Mouse (Mus musculus) heart, adult 2 months (tissue): ENCODE data around the gene Fubp1. TPM values are rescaled to one million over a fixed set of nuclear protein-coding genes. Genes with fewer than 3 reads are reported as not detected.

Experiments
- DNase-seq, 2 experiments: peaks; one replicate each; pipeline ENCODE4 v3.0.0; 2021
- H3K27ac ChIP-seq: fragments of 200-600 bp; 2 replicates; pipeline ENCODE4 v1.8.1; 2022
- H3K27me3 ChIP-seq: fragments of 200-500 bp; 2 replicates; pipeline ENCODE4 v1.6.1; 2012; ENCODE audit warnings: mild to moderate bottlenecking, low read length, inconsistent platforms, mixed read lengths; ENCODE audit not compliant: control insufficient read depth, insufficient read depth
- H3K36me3 ChIP-seq: fragments of 200-500 bp; 2 replicates; pipeline ENCODE4 v1.6.1; 2012; ENCODE audit warnings: low read length, inconsistent platforms; ENCODE audit not compliant: control insufficient read depth, insufficient read depth
- H3K4me1 ChIP-seq: fragments of 200-500 bp; 2 replicates; pipeline ENCODE4 v1.6.1; 2011; ENCODE audit warnings: low read length; ENCODE audit not compliant: control insufficient read depth, insufficient read depth
- H3K4me3 ChIP-seq: fragments of 200-600 bp; 2 replicates; pipeline ENCODE4 v1.8.1; 2022
- H3K79me2 ChIP-seq: fragments of 200-500 bp; replicated peaks from 2 replicates; pipeline ENCODE4 v1.6.1; 2012; ENCODE audit warnings: mild to moderate bottlenecking, inconsistent platforms, low read length, moderate library complexity, mixed read lengths; ENCODE audit not compliant: control insufficient read depth, insufficient read depth
- H3K9ac ChIP-seq: fragments of 200-500 bp; 2 replicates; pipeline ENCODE4 v1.6.1; 2012; ENCODE audit warnings: low read depth, mild to moderate bottlenecking, control low read depth, inconsistent platforms, low read length, mixed read lengths
- CTCF ChIP-seq: fragments of 200-600 bp; IDR thresholded peaks from 2 replicates; pipeline ENCODE4 v1.8.1; 2022; ENCODE audit warnings: antibody characterized with exemption, mild to moderate bottlenecking, moderate library complexity
- EP300 ChIP-seq: fragments of 200-500 bp; IDR thresholded peaks from 2 replicates; pipeline ENCODE4 v1.6.1; 2011; ENCODE audit warnings: low read depth, low read length, control low read depth; ENCODE audit not compliant: insufficient read depth
- POLR2A ChIP-seq: fragments of 200-500 bp; IDR thresholded peaks from 2 replicates; pipeline ENCODE4 v1.6.1; 2011; ENCODE audit warnings: mild to moderate bottlenecking, low read depth, low read length, control low read depth; ENCODE audit not compliant: insufficient read depth
- WGBS: fragments of 180-500 bp; shearing (Covaris S2); methylation state at CpG from one replicate; pipeline ENCODE4 v1.1.7; 2018; 5-methylcytosine and 5-hydroxymethylcytosine counted together
- intact Hi-C: fragments of 180-260 bp; cut with DNase I; formaldehyde crosslinking; loops from one replicate; pipeline ENCODE4 v1.15.1; 2025
- polyA plus RNA-seq: library from polyadenylated mRNA; depleted of rRNA; stranded (reverse); fragments of >200 nt; gene quantifications from 2 replicates; pipeline ENCODE4 v1.2.3, GENCODE M21; 2012
- total RNA-seq, 2 experiments: library from RNA; stranded (reverse); gene quantifications; 2 replicates each; pipeline ENCODE4 v1.2.3; 2021

The Fubp1 gene
- total and polyA plus RNA-seq, 3 experiments, result 39.4 to 58.0 (median 54.2) TPM

GRCm38 (mm10) chr3:152172322-152172935, 37.8 kb upstream of the Fubp1 start:
- Histone ChIP-seq H3K4me3 (no peak overlapping the region), H3K27me3 (no peaks in the 10 kb centered on the region), H3K9ac (no peak overlapping the region), H3K79me2 (no peaks in the 10 kb centered on the region), H3K36me3 (no peaks in the 10 kb centered on the region), H3K27ac (no peak overlapping the region), H3K4me1 (no peaks in the 10 kb centered on the region)
- no peak for TF ChIP-seq CTCF
- TF ChIP-seq EP300, result no peak
- no peak for TF ChIP-seq POLR2A
- DNase-seq, result no peak
- 79% methylated on average over 7 of the region's 7 CpGs for WGBS
- intact Hi-C loops, result no loop called here

DNA sequence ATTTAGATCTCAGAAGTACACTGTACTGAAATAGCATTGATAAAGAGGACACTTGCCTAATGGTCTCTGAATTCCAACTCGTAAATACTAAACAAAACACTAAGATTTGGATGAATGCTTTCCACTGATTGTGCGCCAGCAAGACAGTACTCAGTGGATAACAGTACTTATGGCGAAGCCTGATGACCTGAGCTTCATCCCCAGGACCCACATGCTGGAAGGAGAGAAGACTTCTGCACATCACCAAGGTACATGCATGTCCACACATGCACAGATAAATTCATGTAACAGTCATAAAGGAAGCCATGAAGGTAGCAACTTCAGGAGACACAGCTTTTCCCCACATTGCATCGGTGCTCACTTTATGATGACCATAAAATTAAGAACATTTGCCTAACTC, 31.4 kb upstream of the Fubp1 start:
- intact Hi-C loops, result no loop called here
- no peaks in the 10 kb centered on the region for H3K4me1 ChIP-seq
- H3K4me3 ChIP-seq, result no peak overlapping the region
- TF ChIP-seq EP300 (no peak), CTCF (no peak), POLR2A (no peak)
- H3K9ac ChIP-seq, result no peak overlapping the region
- no peaks in the 10 kb centered on the region for H3K27me3 ChIP-seq
- no peak overlapping the region for H3K27ac ChIP-seq
- no peak for DNase-seq
- peaks cover 3% of the 10 kb centered on the region for H3K36me3 ChIP-seq
- H3K79me2 ChIP-seq, result no peaks in the 10 kb centered on the region
- WGBS, result 82% methylated on average over 4 of the region's 4 CpGs

- Histone ChIP-seq H3K27me3 (no peaks in the 10 kb centered on the region), H3K4me3 (no peak overlapping the region), H3K36me3 (peaks cover 3% of the 10 kb centered on the region), H3K9ac (no peak overlapping the region), H3K4me1 (no peaks in the 10 kb centered on the region), H3K79me2 (no peaks in the 10 kb centered on the region), H3K27ac (no peak overlapping the region)
- 30% methylated on average over 1 of the region's 1 CpGs for WGBS
- DNase-seq, result no peak
- intact Hi-C loops, result no loop called here
- TF ChIP-seq POLR2A, result no peak
- no peak for TF ChIP-seq EP300
- TF ChIP-seq CTCF, result no peak
Observed at GRCm38 (mm10) chr3:152179285-152179684, 30.9 kb upstream of the Fubp1 start.

DNA sequence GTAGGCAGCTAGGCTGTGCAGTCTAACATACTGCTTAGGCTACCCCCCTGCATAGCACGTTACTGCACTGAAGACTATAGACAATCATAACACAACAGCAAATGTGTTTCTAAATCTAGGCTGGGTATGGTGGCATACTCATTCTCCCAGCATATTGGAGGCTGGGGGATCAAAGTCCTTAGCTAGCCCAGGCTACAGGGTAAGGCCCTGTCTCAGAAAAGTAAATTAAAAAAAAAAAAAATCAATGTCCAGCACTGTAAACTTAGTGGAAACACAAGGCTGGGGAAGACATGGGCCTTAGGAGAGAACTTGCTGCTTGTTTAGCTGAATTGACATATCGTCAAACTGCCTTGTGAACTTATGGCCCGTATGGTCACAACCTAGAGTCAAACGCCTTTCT, 29.6 kb upstream of the Fubp1 start:
- 85% methylated on average over 4 of the region's 4 CpGs for whole genome bisulfite sequencing
- TF ChIP-seq EP300 (no peak), POLR2A (0 out of 2 replicates have a peak, but pooled peaks have one; percentile 2)
- H3K27ac ChIP-seq, result no peak overlapping the region
- H3K27me3 ChIP-seq, result no peaks in the 10 kb centered on the region
- H3K4me1 ChIP-seq, result no peaks in the 10 kb centered on the region
- H3K9ac ChIP-seq, result no peak overlapping the region
- intact Hi-C loops, result no loop called here
- H3K4me3 ChIP-seq, result no peak overlapping the region
- peaks cover 2% of the 10 kb centered on the region; the same call in 1 of the 2 replicates for H3K79me2 ChIP-seq
- H3K36me3 ChIP-seq, result peaks cover 11% of the 10 kb centered on the region
- no peak for DNase-seq

- Histone ChIP-seq H3K9ac (no peak overlapping the region), H3K27ac (no peak overlapping the region), H3K4me3 (no peak overlapping the region), H3K4me1 (peaks cover 5% of the 10 kb centered on the region), H3K36me3 (peaks cover 27% of the 10 kb centered on the region), H3K79me2 (peaks cover 2% of the 10 kb centered on the region; the same call in 1 of the 2 replicates), H3K27me3 (no peaks in the 10 kb centered on the region)
- DNase-seq, result no peak
- TF ChIP-seq CTCF (no peak), EP300 (no peak), POLR2A (no peak)
- intact Hi-C loops, result no loop called here
- 89% methylated on average over 9 of the region's 9 CpGs for WGBS
Observed at GRCm38 (mm10) chr3:152183522-152183921, 26.7 kb upstream of the Fubp1 start.

- 20% methylated on average over 6 of the region's 6 CpGs for WGBS
- Histone ChIP-seq H3K27me3 (no peaks in the 10 kb centered on the region), H3K9ac (no peak overlapping the region; the same call in 1 of the 2 replicates), H3K4me3 (no peak overlapping the region), H3K4me1 (peaks cover 8% of the 10 kb centered on the region), H3K27ac (peak overlapping the region; percentile 57), H3K79me2 (peaks cover 2% of the 10 kb centered on the region; the same call in 1 of the 2 replicates), H3K36me3 (peaks cover 40% of the 10 kb centered on the region)
- TF ChIP-seq EP300 (no peak), POLR2A (no peak)
- intact Hi-C loops, result no loop called here
- no peak for DNase-seq
Observed at GRCm38 (mm10) chr3:152186106-152186505, 24.1 kb upstream of the Fubp1 start.
